Mouse (Mus musculus) testis, postnatal 14 days (tissue): ENCODE measurements at regions not wholly inside any gene's neighbourhood (a gene's known extent, or its start where the extent isn't known, plus 50 kb on each side); places are given as distances from the start of the nearest gene placed in this dataset.

Source experiments
- DNase-seq: peaks from one replicate; pipeline ENCODE4 v3.0.0; 2021; ENCODE audit warnings: low spot score

DNA sequence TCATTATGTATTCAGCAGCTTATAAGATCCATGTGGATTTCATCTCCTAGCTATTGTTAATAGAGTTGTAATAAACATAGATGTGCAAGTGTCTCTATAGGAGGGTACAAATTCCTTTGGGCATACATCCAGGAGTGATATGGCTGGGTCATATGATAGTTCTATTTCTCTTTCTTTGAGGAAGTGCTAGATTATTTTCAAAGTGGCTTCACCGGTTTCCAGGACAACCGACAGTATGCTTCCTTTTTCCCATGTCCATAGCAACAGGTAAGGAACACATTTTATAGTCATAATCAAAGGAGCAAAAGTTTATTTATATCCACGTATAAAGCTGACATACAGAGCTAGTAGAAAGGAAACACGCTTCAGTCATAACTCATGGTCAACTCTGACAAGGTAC lies 710.2 kb upstream of the Tenm4 start:
- no peak for DNase-seq

GRCm38 (mm10) chr7:95465506-95465905 lies 705.5 kb upstream of the Tenm4 start:
- DNase-seq: no peak

DNA sequence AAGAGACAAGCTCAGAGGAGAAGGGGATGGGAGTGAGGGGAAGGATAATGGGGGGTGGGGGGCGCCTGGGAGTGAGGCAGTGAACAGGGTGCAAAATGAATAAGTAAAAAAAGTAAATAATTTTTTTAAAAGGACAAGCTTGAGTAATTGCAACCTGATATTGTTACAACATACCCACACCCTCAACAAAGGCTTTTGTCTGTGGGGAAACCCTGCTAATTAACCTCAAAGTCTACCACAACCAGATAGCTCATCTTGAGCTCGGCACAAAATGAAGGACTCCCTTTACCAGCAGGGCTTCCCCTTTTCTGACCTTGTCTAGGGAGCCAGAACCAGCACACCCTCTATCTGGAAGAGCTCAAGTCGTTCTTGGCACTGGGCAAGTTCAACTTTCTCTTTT lies 704.0 kb upstream of the Tenm4 start:
- DNase-seq: no peak

GRCm38 (mm10) chr7:95473892-95474291 lies 697.2 kb upstream of the Tenm4 start:
- no peak for DNase-seq

GRCm38 (mm10) chr7:95480121-95480726 lies 690.8 kb upstream of the Tenm4 start:
- no peak for DNase-seq

- no peak for DNase-seq
Observed at GRCm38 (mm10) chr7:95489666-95490065, 681.4 kb upstream of the Tenm4 start.

DNA sequence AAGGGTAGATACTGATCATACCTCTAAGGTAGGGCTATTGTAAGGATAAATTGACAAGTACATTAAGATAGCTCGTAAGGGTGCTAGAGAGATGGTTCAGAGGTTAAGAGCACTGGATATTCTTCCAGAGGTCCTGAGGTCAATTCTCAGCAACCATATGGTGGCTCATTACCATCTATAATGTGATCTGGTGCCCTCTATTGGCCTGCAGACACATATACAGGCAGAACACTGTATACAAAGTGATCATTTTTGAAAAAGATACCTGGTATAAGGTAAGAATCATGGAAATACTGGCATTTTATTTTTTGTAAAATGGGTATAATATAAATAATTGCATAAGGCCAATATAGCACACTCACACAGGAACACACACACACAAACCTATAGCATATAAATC lies 676.3 kb upstream of the Tenm4 start:
- no peak for DNase-seq

GRCm38 (mm10) chr7:95502959-95503358 lies 668.1 kb upstream of the Tenm4 start:
- DNase-seq: no peak

- no peak for DNase-seq
Observed at GRCm38 (mm10) chr7:95547256-95547655, 623.8 kb upstream of the Tenm4 start.

GRCm38 (mm10) chr7:95550099-95550498 lies 620.9 kb upstream of the Tenm4 start:
- no peak for DNase-seq

- DNase-seq: no peak
Observed at GRCm38 (mm10) chr7:95551798-95552387, 619.2 kb upstream of the Tenm4 start.

DNA sequence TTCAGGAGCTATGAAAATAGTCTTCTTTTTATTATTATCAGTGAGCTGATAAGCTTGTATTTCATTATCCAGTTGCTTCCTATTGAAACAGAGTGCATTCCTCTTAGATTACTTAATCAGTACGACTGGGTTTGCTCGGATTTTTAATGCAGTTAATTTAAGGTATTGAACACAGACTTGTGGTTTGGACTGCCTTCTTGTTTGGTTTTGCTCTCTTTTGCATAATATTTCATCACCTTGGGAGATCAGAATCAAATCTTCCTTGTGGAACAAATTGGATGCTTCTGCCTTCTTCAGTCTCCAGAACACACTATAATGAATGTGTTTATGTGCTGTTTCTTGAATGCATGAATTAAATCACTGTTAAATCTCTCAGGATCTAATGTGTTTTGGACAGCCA lies 612.5 kb upstream of the Tenm4 start:
- DNase-seq: no peak

- no peak for DNase-seq
Observed at GRCm38 (mm10) chr7:95578633-95579032, 592.4 kb upstream of the Tenm4 start.

DNA sequence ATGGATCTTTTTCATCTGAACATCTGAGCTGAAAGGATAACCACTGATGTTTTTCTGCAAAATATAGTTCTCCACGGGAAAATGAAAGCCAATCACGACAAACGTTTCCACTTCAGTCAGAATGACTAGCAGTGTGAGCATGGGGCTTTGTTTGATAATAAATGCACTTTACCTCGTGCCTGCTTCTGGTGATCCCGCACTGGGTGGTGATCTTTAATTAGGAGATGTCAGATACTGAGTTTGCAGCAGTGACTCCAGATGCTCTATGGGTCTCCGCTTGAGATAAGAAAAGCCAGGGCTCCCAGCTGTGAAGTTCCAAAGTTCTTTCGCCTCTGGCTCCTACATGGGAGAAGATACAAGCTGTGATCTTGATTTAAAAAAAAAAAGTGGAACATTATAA lies 589.7 kb upstream of the Tenm4 start:
- no peak for DNase-seq

- DNase-seq: no peak
Observed at GRCm38 (mm10) chr7:95598339-95598738, 572.7 kb upstream of the Tenm4 start.

DNA sequence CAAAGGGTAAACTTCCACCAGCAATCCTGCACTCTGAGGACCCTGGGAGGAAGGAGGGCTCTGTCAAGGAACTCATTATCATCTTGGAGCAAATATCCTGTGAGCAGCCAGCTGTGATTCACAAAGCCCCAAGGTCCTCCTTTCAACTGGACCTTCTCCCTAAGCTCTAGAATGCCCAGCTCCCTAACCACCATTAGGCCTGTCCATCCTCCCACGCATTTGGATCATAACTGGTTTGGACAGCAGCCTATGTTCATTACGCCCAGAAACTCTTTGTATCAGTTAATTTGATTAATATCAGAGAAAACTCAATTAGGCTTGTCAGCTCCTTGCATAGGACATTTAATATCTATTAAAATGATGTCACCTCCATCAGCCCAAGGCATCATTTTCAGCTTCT lies 557.3 kb upstream of the Tenm4 start:
- DNase-seq: no peak

DNA sequence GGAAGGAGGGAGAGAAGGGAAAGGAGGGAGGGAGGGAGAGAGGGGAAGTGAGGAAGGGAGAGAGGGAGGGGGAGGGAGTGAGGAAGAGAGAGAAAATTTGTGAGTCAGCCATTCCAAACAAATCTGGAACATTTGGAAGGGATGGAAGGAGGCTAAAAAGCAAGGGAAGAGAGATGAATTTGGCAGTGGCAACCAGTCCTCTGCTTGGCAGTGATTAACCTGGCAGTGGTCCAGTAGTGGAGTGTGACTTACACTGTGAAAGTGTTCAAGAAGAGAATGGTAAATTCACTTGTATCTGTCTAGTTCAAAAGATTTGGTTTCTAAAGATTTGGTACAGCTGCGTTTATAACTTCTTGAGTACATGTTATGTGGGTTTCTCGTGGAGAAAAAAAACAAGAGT lies 553.7 kb upstream of the Tenm4 start:
- no peak for DNase-seq

GRCm38 (mm10) chr7:95618170-95618569 lies 552.9 kb upstream of the Tenm4 start:
- DNase-seq: no peak

GRCm38 (mm10) chr7:95620079-95620478 lies 551.0 kb upstream of the Tenm4 start:
- no peak for DNase-seq

- DNase-seq: no peak
Observed at GRCm38 (mm10) chr7:95640683-95641082, 530.4 kb upstream of the Tenm4 start.

DNA sequence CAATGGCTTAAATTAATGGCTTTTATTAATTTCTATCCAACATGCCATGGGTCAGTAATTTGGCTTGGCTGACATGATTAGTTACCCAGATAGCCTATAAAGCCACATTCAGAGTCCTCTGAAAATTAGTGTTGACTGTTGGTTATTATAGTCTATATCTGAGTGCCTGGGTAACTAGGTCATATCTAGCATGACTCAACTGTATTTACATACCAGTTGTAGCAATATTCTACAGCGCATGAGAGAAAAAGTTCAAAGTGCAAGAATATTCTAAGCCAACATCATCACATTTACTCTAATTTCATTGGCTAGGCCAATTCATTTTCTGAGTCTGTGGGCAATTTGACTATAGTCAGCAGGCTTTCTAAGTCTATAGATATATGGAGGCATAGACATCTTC lies 496.7 kb upstream of the Tenm4 start:
- no peak for DNase-seq

GRCm38 (mm10) chr7:95682521-95682920 lies 488.5 kb upstream of the Tenm4 start:
- DNase-seq: no peak

DNA sequence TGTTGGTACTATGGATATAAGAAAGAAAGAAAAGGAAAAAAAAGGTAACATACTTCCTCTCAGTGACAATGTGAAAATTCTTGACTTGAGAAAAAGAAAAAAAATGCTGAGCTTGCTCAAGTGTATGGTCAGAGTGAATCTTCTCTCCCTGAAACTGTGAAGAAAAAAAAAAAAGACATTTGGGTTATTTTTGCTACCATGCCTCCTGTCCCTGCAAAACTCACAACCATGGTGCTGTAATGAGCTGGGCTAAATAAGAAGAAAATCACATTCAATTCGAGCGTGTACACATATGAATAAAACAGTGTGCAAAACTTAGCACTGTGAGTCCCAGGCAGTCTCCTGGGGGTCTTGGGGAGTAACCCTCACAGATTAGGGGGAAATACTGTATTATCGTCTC lies 483.3 kb upstream of the Tenm4 start:
- no peak for DNase-seq
